Mouse (Mus musculus): ENCODE measurements around the gene Rab7b. TPM values are rescaled to one million over a fixed set of nuclear protein-coding genes. Genes with fewer than 3 reads are reported as not detected.

Gene Rab7b
- polyA plus RNA-seq, 1 experiment from 2014 or later: 0.97 TPM

GRCm38 (mm10) chr1:131757211-131757610, 68.7 kb downstream of the Rab7b start:
- no peak for ATAC-seq (ENCODE audit: insufficient number of reproducible peaks, insufficient read depth, low FRiP score, low TSS enrichment, low read depth)
- H3K4me3 ChIP-seq (replicated peaks): no peak overlapping the region
- H3K27ac ChIP-seq: no peak overlapping the region
- H3K36me3 ChIP-seq: no peaks in the 10 kb centered on the region
- 96% methylated on average over 6 of the region's 6 CpGs for WGBS
- H3K9ac ChIP-seq (replicated peaks): no peak overlapping the region
- H3K9me3 ChIP-seq: no peaks in the 10 kb centered on the region
- H3K4me1 ChIP-seq (replicated peaks): no peaks in the 10 kb centered on the region
- H3K27me3 ChIP-seq: 0 out of 2 replicates have a peak, but pooled peaks cover 3% of the 10 kb centered on the region
- no peak overlapping the region for H3K4me2 ChIP-seq

DNA sequence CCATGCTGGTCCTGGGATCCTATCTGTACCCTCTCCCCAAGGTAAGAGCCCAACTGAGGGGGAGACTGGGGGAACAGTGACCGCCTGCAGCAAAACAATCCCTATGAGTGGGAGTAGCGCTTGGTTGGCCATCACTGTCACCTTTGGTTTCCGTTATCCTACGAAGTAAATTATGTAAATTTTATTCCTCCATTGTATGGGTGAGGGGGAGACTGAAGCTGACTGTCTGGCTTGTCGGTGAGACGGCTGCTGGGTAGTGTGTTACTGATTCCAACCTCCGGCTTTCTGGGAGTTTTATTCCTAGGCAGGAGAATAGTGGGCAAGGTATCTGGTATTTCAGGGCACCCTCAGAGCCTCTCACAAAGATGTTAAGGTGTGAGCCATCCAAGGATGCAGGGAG, 70.3 kb downstream of the Rab7b start:
- Histone ChIP-seq H3K9me3 (no peaks in the 10 kb centered on the region), H3K27me3 (0 out of 2 replicates have a peak, but pooled peaks cover 3% of the 10 kb centered on the region), H3K9ac (replicated peaks) (no peak overlapping the region), H3K4me1 (replicated peaks) (no peaks in the 10 kb centered on the region), H3K27ac (no peak overlapping the region), H3K36me3 (no peaks in the 10 kb centered on the region), H3K4me2 (no peak overlapping the region), H3K4me3 (replicated peaks) (no peak overlapping the region)
- 79% methylated on average over 7 of the region's 7 CpGs for WGBS
- ATAC-seq (ENCODE audit: insufficient number of reproducible peaks, insufficient read depth, low FRiP score, low TSS enrichment, low read depth): no peak

- Histone ChIP-seq H3K4me1 (replicated peaks) (no peaks in the 10 kb centered on the region), H3K9ac (replicated peaks) (no peak overlapping the region), H3K4me2 (no peak overlapping the region), H3K36me3 (no peaks in the 10 kb centered on the region), H3K9me3 (no peaks in the 10 kb centered on the region), H3K4me3 (replicated peaks) (no peak overlapping the region), H3K27me3 (0 out of 2 replicates have a peak, but pooled peaks cover 3% of the 10 kb centered on the region), H3K27ac (no peak overlapping the region)
- ATAC-seq (ENCODE audit: insufficient number of reproducible peaks, insufficient read depth, low FRiP score, low TSS enrichment, low read depth): no peak
- WGBS: 74% methylated on average over 9 of the region's 9 CpGs
Measured at GRCm38 (mm10) chr1:131759667-131760427, 71.4 kb downstream of the Rab7b start.

- Histone ChIP-seq H3K4me3 (replicated peaks) (no peak overlapping the region), H3K9ac (replicated peaks) (no peak overlapping the region), H3K4me2 (no peak overlapping the region), H3K36me3 (no peaks in the 10 kb centered on the region), H3K27ac (no peak overlapping the region), H3K9me3 (no peaks in the 10 kb centered on the region), H3K27me3 (0 out of 2 replicates have a peak, but pooled peaks cover 3% of the 10 kb centered on the region), H3K4me1 (replicated peaks) (no peaks in the 10 kb centered on the region)
- ATAC-seq (ENCODE audit: insufficient number of reproducible peaks, insufficient read depth, low FRiP score, low TSS enrichment, low read depth): no peak
- whole genome bisulfite sequencing: 72% methylated on average over 3 of the region's 3 CpGs
Measured at GRCm38 (mm10) chr1:131760428-131760820, 71.9 kb downstream of the Rab7b start.

DNA sequence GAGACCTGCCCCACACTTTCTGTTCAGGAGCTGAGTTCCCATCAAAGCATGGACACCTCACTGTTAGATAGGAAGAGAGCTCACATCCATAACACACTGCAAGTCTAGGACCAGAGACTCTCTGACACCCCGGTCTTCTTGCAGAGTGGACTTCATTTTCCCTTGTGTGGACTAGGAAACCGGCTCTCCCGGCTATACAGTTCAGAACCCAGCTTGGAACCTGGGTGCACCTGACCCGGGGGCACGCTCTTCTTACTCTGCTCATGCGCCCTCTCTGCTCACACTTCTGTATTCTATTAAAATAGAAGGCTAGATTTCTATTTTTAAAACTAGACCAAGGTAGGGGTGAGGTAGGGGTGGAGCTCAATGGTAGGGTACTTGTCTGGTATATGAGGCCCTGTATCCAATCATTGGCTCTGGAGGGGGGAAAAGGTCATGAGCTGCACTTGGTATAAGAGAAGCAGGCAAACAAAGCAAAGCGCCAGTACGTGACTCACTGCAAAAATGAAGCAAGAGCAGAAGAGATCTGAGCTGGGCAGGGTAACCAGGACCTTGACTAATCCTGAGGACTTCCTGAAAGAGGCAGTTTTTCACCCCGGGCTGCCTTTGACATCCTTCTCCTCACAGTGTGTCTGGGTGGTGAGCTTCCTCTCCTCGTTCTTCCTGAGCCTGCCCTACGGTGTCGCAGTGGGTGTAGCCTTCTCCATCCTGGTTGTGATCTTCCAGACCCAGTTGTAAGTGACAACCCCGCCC, 72.8 kb downstream of the Rab7b start:
- no peaks in the 10 kb centered on the region for H3K4me1 ChIP-seq (replicated peaks)
- 0 out of 2 replicates have a peak, but pooled peaks cover 3% of the 10 kb centered on the region for H3K27me3 ChIP-seq
- no peak overlapping the region for H3K27ac ChIP-seq
- no peak overlapping the region for H3K4me3 ChIP-seq (replicated peaks)
- no peak overlapping the region for H3K9ac ChIP-seq (replicated peaks)
- H3K36me3 ChIP-seq: no peaks in the 10 kb centered on the region
- no peaks in the 10 kb centered on the region for H3K9me3 ChIP-seq
- WGBS: 78% methylated on average over 13 of the region's 13 CpGs
- H3K4me2 ChIP-seq: no peak overlapping the region
- no peak for ATAC-seq (ENCODE audit: insufficient number of reproducible peaks, insufficient read depth, low FRiP score, low TSS enrichment, low read depth)

DNA sequence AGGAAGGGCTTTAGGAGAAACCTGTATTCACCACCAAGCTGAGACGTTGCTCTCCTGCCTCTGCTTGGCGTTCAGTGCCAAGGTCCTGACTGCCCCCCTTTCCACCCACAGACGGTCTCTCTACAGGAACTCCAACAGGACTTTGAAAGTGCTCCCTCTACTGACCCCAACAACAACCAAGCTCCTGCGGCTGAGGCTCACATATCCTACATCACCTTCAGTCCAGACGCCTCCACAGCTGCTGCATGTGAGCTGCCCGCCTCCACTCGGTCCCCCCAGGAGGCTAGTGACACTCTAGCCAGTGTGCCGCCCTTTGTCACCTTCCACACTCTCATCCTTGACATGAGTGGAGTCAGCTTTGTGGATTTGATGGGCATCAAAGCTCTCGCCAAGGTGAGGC, 75.2 kb downstream of the Rab7b start:
- WGBS: 51% methylated on average over 9 of the region's 9 CpGs
- Histone ChIP-seq H3K4me1 (replicated peaks) (no peaks in the 10 kb centered on the region), H3K27ac (no peak overlapping the region), H3K4me3 (replicated peaks) (no peak overlapping the region), H3K27me3 (peaks cover 5% of the 10 kb centered on the region; the same call in 1 of the 2 replicates), H3K9me3 (no peaks in the 10 kb centered on the region), H3K36me3 (no peaks in the 10 kb centered on the region), H3K4me2 (no peak overlapping the region), H3K9ac (replicated peaks) (no peak overlapping the region)
- no peak for ATAC-seq (ENCODE audit: insufficient number of reproducible peaks, insufficient read depth, low FRiP score, low TSS enrichment, low read depth)

GRCm38 (mm10) chr1:131764581-131765338, 76.3 kb downstream of the Rab7b start:
- 65% methylated on average over 8 of the region's 8 CpGs for WGBS
- no peak overlapping the region for H3K27ac ChIP-seq
- no peak overlapping the region for H3K4me3 ChIP-seq (replicated peaks)
- no peaks in the 10 kb centered on the region for H3K36me3 ChIP-seq
- peaks cover 12% of the 10 kb centered on the region; the same call in 1 of the 2 replicates for H3K27me3 ChIP-seq
- no peak for ATAC-seq (ENCODE audit: insufficient number of reproducible peaks, insufficient read depth, low FRiP score, low TSS enrichment, low read depth)
- H3K9me3 ChIP-seq: no peaks in the 10 kb centered on the region
- H3K4me2 ChIP-seq: no peak overlapping the region
- H3K9ac ChIP-seq (replicated peaks): no peak overlapping the region
- no peaks in the 10 kb centered on the region for H3K4me1 ChIP-seq (replicated peaks)

Other genes with a start within 250 kb of the Rab7b start
- gene Srgap2, start 161.3 kb upstream of the Rab7b start, polyA plus RNA-seq (2016; fragmentation: Nextera tagmentation; extraction: Ambion mirVana): 15.3 and 17.1 TPM in 2 replicates
- gene Fam72a, start 160.8 kb upstream of the Rab7b start, polyA plus RNA-seq (2016; fragmentation: Nextera tagmentation; extraction: Ambion mirVana): 3.1 and 3.8 TPM in 2 replicates
- gene Avpr1b, start 89.5 kb upstream of the Rab7b start, polyA plus RNA-seq (2016; fragmentation: Nextera tagmentation; extraction: Ambion mirVana): not detected in 2 replicates
- 0.13 and 0.15 TPM in 2 replicates for gene Ctse, start 50.4 kb upstream of the Rab7b start, polyA plus RNA-seq (2016; fragmentation: Nextera tagmentation; extraction: Ambion mirVana)
- not detected in 2 replicates for gene Slc26a9, start 55.3 kb downstream of the Rab7b start, polyA plus RNA-seq (2016; fragmentation: Nextera tagmentation; extraction: Ambion mirVana)
- 1.7 and 2.5 TPM in 2 replicates for gene Pm20d1, start 108.7 kb downstream of the Rab7b start, polyA plus RNA-seq (2016; fragmentation: Nextera tagmentation; extraction: Ambion mirVana)
- gene Slc41a1, start 138.8 kb downstream of the Rab7b start, polyA plus RNA-seq (2016; fragmentation: Nextera tagmentation; extraction: Ambion mirVana): 13.7 and 14.9 TPM in 2 replicates
- gene Rab29, start 178.5 kb downstream of the Rab7b start, polyA plus RNA-seq (2016; fragmentation: Nextera tagmentation; extraction: Ambion mirVana): 14.5 and 14.7 TPM in 2 replicates
- 125 and 130 TPM in 2 replicates for gene Nucks1, start 221.8 kb downstream of the Rab7b start, polyA plus RNA-seq (2016; fragmentation: Nextera tagmentation; extraction: Ambion mirVana)